Mouse (Mus musculus): Measurements from ENCODE around the gene Osbpl8. TPM values are rescaled to one million over a fixed set of nuclear protein-coding genes. Genes with fewer than 3 reads are reported as not detected.

Osbpl8 gene
- polyA plus RNA-seq, 2 experiments: 6.3 to 7.2 TPM

GRCm38 (mm10) chr10:111308850-111309501 lies 144.4 kb downstream of the Osbpl8 start:
- no peak overlapping the region for H3K4me2 ChIP-seq (ENCODE audit: low read depth)
- WGBS (ENCODE audit: insufficient replicate concordance): 77% methylated on average over 13 of the region's 13 CpGs
- H3K4me3 ChIP-seq (ENCODE audit: insufficient read depth in 1 of 2, low read depth in 2 of 2, low read length in 2 of 2): no peak overlapping the region
- H3K9me3 ChIP-seq (ENCODE audit: control insufficient read depth, low read length): no peaks in the 10 kb centered on the region
- ATAC-seq (ENCODE audit: insufficient read depth) (no peak), DNase-seq (ENCODE audit: low read depth in 3 of 3, low spot score in 3 of 3) (no peak)
- no peaks in the 10 kb centered on the region for H3K36me3 ChIP-seq (replicated peaks; ENCODE audit: control insufficient read depth, insufficient read depth, low read depth)
- TF ChIP-seq EP300 (IDR thresholded peaks at IDR 0.05; ENCODE audit: low read depth): no peak
- H3K9ac ChIP-seq (replicated peaks): no peak overlapping the region
- H3K27me3 ChIP-seq (ENCODE audit: control insufficient read depth, insufficient read depth, low read length): no peaks in the 10 kb centered on the region
- H3K4me1 ChIP-seq (replicated peaks; ENCODE audit: control insufficient read depth in 2 of 2, insufficient read depth in 2 of 2, low read length in 1 of 2): no peaks in the 10 kb centered on the region
- H3K27ac ChIP-seq: no peak overlapping the region

GRCm38 (mm10) chr10:111313282-111313681 lies 148.7 kb downstream of the Osbpl8 start:
- WGBS (ENCODE audit: insufficient replicate concordance): 69% methylated on average over 6 of the region's 6 CpGs
- H3K9me3 ChIP-seq (ENCODE audit: control insufficient read depth, low read length): no peaks in the 10 kb centered on the region
- no peak for ATAC-seq (ENCODE audit: insufficient read depth)
- no peak for DNase-seq (ENCODE audit: low read depth in 3 of 3, low spot score in 3 of 3)
- H3K4me3 ChIP-seq (ENCODE audit: insufficient read depth in 1 of 2, low read depth in 2 of 2, low read length in 2 of 2): no peak overlapping the region
- H3K9ac ChIP-seq (replicated peaks): no peak overlapping the region
- H3K27me3 ChIP-seq (ENCODE audit: control insufficient read depth, insufficient read depth, low read length): no peaks in the 10 kb centered on the region
- H3K36me3 ChIP-seq (replicated peaks; ENCODE audit: control insufficient read depth, insufficient read depth, low read depth): no peaks in the 10 kb centered on the region
- TF ChIP-seq CTCF (IDR thresholded peaks at IDR 0.05; ENCODE audit: low read depth): no peak
- TF ChIP-seq EP300 (IDR thresholded peaks at IDR 0.05; ENCODE audit: low read depth): no peak
- H3K27ac ChIP-seq: no peak overlapping the region
- H3K4me1 ChIP-seq (replicated peaks; ENCODE audit: control insufficient read depth in 2 of 2, insufficient read depth in 2 of 2, low read length in 1 of 2): no peaks in the 10 kb centered on the region
- no peak overlapping the region for H3K4me2 ChIP-seq (ENCODE audit: low read depth)

GRCm38 (mm10) chr10:111314636-111315395 lies 150.3 kb downstream of the Osbpl8 start:
- no peak overlapping the region for H3K4me2 ChIP-seq (ENCODE audit: low read depth)
- no peaks in the 10 kb centered on the region for H3K36me3 ChIP-seq (replicated peaks; ENCODE audit: control insufficient read depth, insufficient read depth, low read depth)
- H3K27ac ChIP-seq: no peak overlapping the region
- 62% methylated on average over 10 of the region's 10 CpGs for WGBS (ENCODE audit: insufficient replicate concordance)
- H3K9me3 ChIP-seq (ENCODE audit: control insufficient read depth, low read length): no peaks in the 10 kb centered on the region
- no peak for ATAC-seq (ENCODE audit: insufficient read depth)
- no peak for TF ChIP-seq CTCF (IDR thresholded peaks at IDR 0.05; ENCODE audit: low read depth)
- no peak for TF ChIP-seq EP300 (IDR thresholded peaks at IDR 0.05; ENCODE audit: low read depth)
- no peaks in the 10 kb centered on the region for H3K4me1 ChIP-seq (replicated peaks; ENCODE audit: control insufficient read depth in 2 of 2, insufficient read depth in 2 of 2, low read length in 1 of 2)
- H3K4me3 ChIP-seq (ENCODE audit: insufficient read depth in 1 of 2, low read depth in 2 of 2, low read length in 2 of 2): no peak overlapping the region
- no peak overlapping the region for H3K9ac ChIP-seq (replicated peaks)
- DNase-seq (ENCODE audit: low read depth in 3 of 3, low spot score in 3 of 3): no peak
- H3K27me3 ChIP-seq (ENCODE audit: control insufficient read depth, insufficient read depth, low read length): no peaks in the 10 kb centered on the region

GRCm38 (mm10) chr10:111315940-111316339 lies 151.4 kb downstream of the Osbpl8 start:
- Histone ChIP-seq H3K27me3 (ENCODE audit: control insufficient read depth, insufficient read depth, low read length) (no peaks in the 10 kb centered on the region), H3K4me3 (ENCODE audit: insufficient read depth in 1 of 2, low read depth in 2 of 2, low read length in 2 of 2) (no peak overlapping the region), H3K9me3 (ENCODE audit: control insufficient read depth, low read length) (no peaks in the 10 kb centered on the region), H3K27ac (no peak overlapping the region), H3K4me2 (ENCODE audit: low read depth) (no peak overlapping the region), H3K36me3 (replicated peaks; ENCODE audit: control insufficient read depth, insufficient read depth, low read depth) (no peaks in the 10 kb centered on the region), H3K9ac (replicated peaks) (no peak overlapping the region), H3K4me1 (replicated peaks; ENCODE audit: control insufficient read depth in 2 of 2, insufficient read depth in 2 of 2, low read length in 1 of 2) (no peaks in the 10 kb centered on the region)
- DNase-seq (ENCODE audit: low read depth in 3 of 3, low spot score in 3 of 3) (no peak), ATAC-seq (ENCODE audit: insufficient read depth) (no peak)
- WGBS (ENCODE audit: insufficient replicate concordance): 69% methylated on average over 3 of the region's 3 CpGs
- TF ChIP-seq EP300 (IDR thresholded peaks at IDR 0.05; ENCODE audit: low read depth) (no peak), CTCF (IDR thresholded peaks at IDR 0.05; ENCODE audit: low read depth) (no peak)

- H3K4me2 ChIP-seq (ENCODE audit: low read depth): no peak overlapping the region
- H3K9ac ChIP-seq (replicated peaks): no peak overlapping the region
- no peaks in the 10 kb centered on the region for H3K36me3 ChIP-seq (replicated peaks; ENCODE audit: control insufficient read depth, insufficient read depth, low read depth)
- DNase-seq (ENCODE audit: low read depth in 3 of 3, low spot score in 3 of 3): no peak
- 59% methylated on average over 3 of the region's 3 CpGs for WGBS (ENCODE audit: insufficient replicate concordance)
- ATAC-seq (ENCODE audit: insufficient read depth): no peak
- no peak overlapping the region for H3K4me3 ChIP-seq (ENCODE audit: insufficient read depth in 1 of 2, low read depth in 2 of 2, low read length in 2 of 2)
- H3K27me3 ChIP-seq (ENCODE audit: control insufficient read depth, insufficient read depth, low read length): no peaks in the 10 kb centered on the region
- H3K27ac ChIP-seq: no peak overlapping the region
- H3K9me3 ChIP-seq (ENCODE audit: control insufficient read depth, low read length): no peaks in the 10 kb centered on the region
- no peaks in the 10 kb centered on the region for H3K4me1 ChIP-seq (replicated peaks; ENCODE audit: control insufficient read depth in 2 of 2, insufficient read depth in 2 of 2, low read length in 1 of 2)
- TF ChIP-seq EP300 (IDR thresholded peaks at IDR 0.05; ENCODE audit: low read depth): no peak
- TF ChIP-seq CTCF (IDR thresholded peaks at IDR 0.05; ENCODE audit: low read depth): no peak
Measured at GRCm38 (mm10) chr10:111318021-111318420, 153.5 kb downstream of the Osbpl8 start.
